Mouse (Mus musculus): ENCODE results near the gene Rnf31.

The Rnf31 gene

DNA sequence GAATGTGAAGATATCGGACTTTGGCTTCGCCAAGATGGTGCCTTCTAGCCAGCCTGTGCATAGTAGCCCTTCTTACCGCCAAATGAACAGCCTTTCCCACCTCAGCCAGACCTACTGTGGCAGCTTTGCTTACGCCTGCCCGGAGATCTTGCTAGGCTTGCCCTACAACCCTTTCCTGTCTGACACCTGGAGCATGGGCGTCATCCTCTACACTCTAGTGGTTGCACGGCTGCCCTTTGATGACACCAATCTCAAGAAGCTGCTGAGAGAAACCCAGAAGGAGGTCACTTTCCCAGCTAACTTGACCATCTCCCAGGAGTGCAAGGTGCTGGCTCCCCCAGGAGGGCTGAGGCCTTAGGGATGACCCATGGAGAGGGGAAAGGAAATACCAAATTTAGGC, 60.0 kb downstream of the Rnf31 start:
- DNase-seq (ENCODE audit: low read depth, low spot score): no peak
